Mouse (Mus musculus) limb, embryonic 15.5 days (tissue): ENCODE measurements around the gene Ctrb1. TPM values are rescaled to one million over a fixed set of nuclear protein-coding genes. Genes with fewer than 3 reads are reported as not detected.

Experiments
- ATAC-seq: fragments of 200-750 bp; cut with Nextera tagmentation; 2 replicates; pipeline ENCODE4 v1.8.0; 2017; ENCODE audit warnings: low read depth, moderate TSS enrichment; ENCODE audit not compliant: insufficient number of reproducible peaks, low FRiP score, low TSS enrichment
- H3K27ac ChIP-seq: fragments of 300-500 bp; sonication (generic); 2 replicates; pipeline ENCODE4 v1.5.1; 2015; ENCODE audit warnings: moderate library complexity, mild to moderate bottlenecking, inconsistent platforms
- H3K27me3 ChIP-seq: fragments of 300-500 bp; sonication (generic); 2 replicates; pipeline ENCODE4 v1.6.1; 2015; ENCODE audit warnings: inconsistent platforms
- H3K36me3 ChIP-seq: fragments of 300-500 bp; sonication (generic); 2 replicates; pipeline ENCODE4 v1.6.1; 2015; ENCODE audit warnings: inconsistent platforms
- H3K4me1 ChIP-seq: fragments of 300-500 bp; sonication (generic); 2 replicates; pipeline ENCODE4 v1.6.1; 2015; ENCODE audit warnings: inconsistent platforms
- H3K4me2 ChIP-seq: fragments of 300-500 bp; sonication (generic); 2 replicates; pipeline ENCODE4 v1.6.1; 2015; ENCODE audit warnings: mild to moderate bottlenecking, inconsistent platforms
- H3K4me3 ChIP-seq: fragments of 300-500 bp; sonication (generic); 2 replicates; pipeline ENCODE4 v1.5.1; 2015; ENCODE audit warnings: mild to moderate bottlenecking, inconsistent platforms
- H3K9ac ChIP-seq: fragments of 300-500 bp; sonication (generic); 2 replicates; pipeline ENCODE4 v1.6.1; 2015; ENCODE audit warnings: inconsistent platforms
- H3K9me3 ChIP-seq: fragments of 300-500 bp; sonication (generic); 2 replicates; pipeline ENCODE4 v1.6.1; 2016; ENCODE audit warnings: inconsistent platforms
- WGBS: fragments of 180-500 bp; shearing (Covaris S2); methylation state at CpG from one replicate; pipeline ENCODE4 v1.1.7; 2015; 5-methylcytosine and 5-hydroxymethylcytosine counted together
- polyA plus RNA-seq: library from polyadenylated mRNA; unstranded; fragments of >200 nt; fragmentation: Nextera tagmentation; extraction: Ambion mirVana; gene quantifications from 2 replicates; pipeline ENCODE4 v1.2.1, GENCODE M21; 2015

Gene Ctrb1
- polyA plus RNA-seq, result 0.28 and 1.6 TPM in 2 replicates

DNA sequence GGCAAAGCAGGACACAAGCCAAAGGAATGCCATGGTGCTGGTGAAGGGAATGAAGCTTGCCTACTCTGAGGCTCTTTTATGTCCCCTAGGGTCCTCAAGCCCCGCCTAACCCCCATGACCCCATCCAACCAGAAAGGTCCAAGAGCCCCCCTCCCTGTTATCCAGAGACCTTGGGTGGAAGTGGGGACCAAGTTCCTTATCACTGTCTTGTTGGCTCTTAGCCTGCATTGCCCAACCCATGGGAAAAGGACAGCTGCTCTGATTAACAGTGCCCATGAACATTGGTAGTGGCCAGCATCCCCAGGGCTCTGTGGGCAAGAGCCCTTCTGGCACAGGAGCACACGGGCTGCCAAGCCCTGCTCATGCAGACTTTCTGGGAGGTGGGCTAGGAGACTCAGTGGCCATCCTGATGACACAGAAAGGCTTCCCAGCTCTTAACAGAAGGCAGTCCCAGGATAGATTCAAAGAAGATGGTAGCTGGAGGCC lies at the start of gene Ctrb1:
Gene Ctrb1, minus strand, starts transcription at position 51 of the 486 bp plus-strand sequence.
- H3K4me2 ChIP-seq, result no peak within 1 kb of the TSS
- H3K4me1 ChIP-seq, result no peaks in the 10 kb centered on the region
- 74% methylated on average over 2 of the region's 2 CpGs for WGBS
- H3K9ac ChIP-seq, result no peak within 1 kb of the TSS
- no peak within 1 kb of the TSS for H3K4me3 ChIP-seq
- H3K27me3 ChIP-seq, result no peaks in the 10 kb centered on the region
- no peak within 1 kb of the TSS for H3K27ac ChIP-seq
- no peaks in the 10 kb centered on the region for H3K9me3 ChIP-seq
- no peaks in the 10 kb centered on the region for H3K36me3 ChIP-seq
- no peak for ATAC-seq

DNA sequence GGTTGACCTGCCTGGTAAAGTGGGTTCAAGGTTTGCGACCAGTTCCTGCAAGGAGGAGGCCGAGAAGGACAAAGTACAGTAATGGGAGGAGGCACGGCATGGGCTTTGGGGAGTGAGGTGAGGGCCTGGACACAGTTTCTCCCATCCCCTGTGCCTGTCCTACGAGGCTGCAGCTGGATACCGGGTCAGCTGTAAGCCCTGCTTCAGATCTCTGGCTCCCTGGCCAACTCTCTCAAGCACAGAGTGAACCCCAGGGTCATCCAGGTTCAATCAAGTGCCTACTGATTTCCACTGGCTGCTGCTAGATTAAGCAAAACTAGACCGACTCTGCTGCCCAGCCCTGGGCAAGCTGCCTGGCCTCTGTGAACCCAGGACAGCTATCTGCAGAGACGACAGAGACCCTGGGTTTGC lies 49.5 kb upstream of the Ctrb1 start:
- no peaks in the 10 kb centered on the region for H3K27me3 ChIP-seq
- H3K9me3 ChIP-seq, result no peaks in the 10 kb centered on the region
- no peak overlapping the region for H3K4me2 ChIP-seq
- peaks cover 2% of the 10 kb centered on the region; the same call in 1 of the 2 replicates for H3K36me3 ChIP-seq
- H3K4me1 ChIP-seq, result peaks cover 77% of the 10 kb centered on the region
- H3K4me3 ChIP-seq, result no peak overlapping the region
- no peak overlapping the region for H3K9ac ChIP-seq
- no peak for ATAC-seq
- H3K27ac ChIP-seq, result no peak overlapping the region
- 71% methylated on average over 7 of the region's 7 CpGs for WGBS

DNA sequence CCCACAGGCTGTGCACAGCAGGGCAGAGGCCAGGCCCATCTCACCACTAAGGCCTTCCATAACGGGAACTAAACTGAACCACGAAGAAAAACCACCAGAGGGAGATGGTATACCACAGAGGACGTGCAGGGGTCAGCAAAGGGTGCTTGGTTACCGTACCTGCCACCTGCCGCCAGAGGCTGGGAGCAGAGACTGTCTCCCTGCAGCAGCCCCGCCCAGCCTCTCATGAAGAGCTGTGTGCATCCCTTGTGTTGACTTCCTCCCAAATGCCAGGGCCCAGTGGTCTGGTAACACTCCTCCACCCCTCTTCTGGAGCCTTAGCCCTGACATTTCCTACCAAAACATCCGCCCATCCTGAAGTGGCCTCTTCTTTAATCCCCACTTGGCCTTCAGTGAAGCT lies 48.8 kb upstream of the Ctrb1 start:
- no peak overlapping the region for H3K4me2 ChIP-seq
- peaks cover 2% of the 10 kb centered on the region; the same call in 1 of the 2 replicates for H3K36me3 ChIP-seq
- H3K9ac ChIP-seq, result no peak overlapping the region
- 53% methylated on average over 7 of the region's 7 CpGs for WGBS
- no peaks in the 10 kb centered on the region for H3K9me3 ChIP-seq
- H3K4me1 ChIP-seq, result peaks cover 79% of the 10 kb centered on the region
- no peaks in the 10 kb centered on the region for H3K27me3 ChIP-seq
- H3K27ac ChIP-seq, result no peak overlapping the region
- ATAC-seq, result no peak
- H3K4me3 ChIP-seq, result no peak overlapping the region

DNA sequence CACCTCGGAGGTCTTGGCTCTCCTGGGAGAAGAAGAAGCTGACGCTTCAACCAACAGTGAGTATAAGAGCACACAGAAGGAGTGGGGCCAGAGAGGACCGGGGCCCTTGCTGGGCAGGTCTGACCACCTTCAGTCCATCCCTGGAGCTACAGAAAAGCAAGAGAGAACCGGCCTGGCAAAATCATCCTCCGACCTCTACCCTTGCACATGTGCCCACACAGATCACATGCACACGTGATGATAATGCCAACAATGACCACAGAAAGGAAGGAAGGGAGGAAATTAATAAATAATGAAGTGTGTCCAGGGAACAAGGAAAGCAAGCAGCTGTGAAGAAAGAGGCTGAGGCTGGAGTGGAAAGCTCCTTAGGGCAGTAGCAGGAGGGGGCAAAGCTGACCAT lies 48.1 kb upstream of the Ctrb1 start:
- H3K9ac ChIP-seq, result no peak overlapping the region
- no peaks in the 10 kb centered on the region for H3K9me3 ChIP-seq
- no peak overlapping the region for H3K4me2 ChIP-seq
- peaks cover 2% of the 10 kb centered on the region; the same call in 1 of the 2 replicates for H3K36me3 ChIP-seq
- WGBS, result 67% methylated on average over 6 of the region's 6 CpGs
- H3K27ac ChIP-seq, result no peak overlapping the region
- no peak overlapping the region for H3K4me3 ChIP-seq
- peaks cover 79% of the 10 kb centered on the region for H3K4me1 ChIP-seq
- ATAC-seq, result no peak
- no peaks in the 10 kb centered on the region for H3K27me3 ChIP-seq

DNA sequence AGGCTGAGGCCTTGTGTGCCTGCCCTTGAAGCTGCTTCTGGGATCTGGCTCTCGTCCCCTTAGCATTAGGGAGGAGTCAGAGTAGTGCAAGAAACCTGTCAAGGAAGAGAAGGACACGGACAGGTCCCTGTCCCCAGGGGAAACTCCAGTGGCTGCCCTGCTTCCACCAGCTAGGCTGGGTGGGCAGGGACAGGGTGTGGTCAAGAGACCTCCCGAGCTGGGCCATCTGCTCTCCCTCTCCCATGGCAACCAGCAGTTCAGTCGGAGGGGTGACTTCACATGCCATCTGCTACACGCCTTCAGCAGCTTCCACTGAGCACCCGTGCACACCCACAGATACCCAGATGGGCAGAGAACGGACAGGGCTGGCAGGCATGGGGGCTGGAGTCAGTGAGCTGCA lies 45.5 kb upstream of the Ctrb1 start:
- Histone ChIP-seq H3K4me2 (no peak overlapping the region), H3K36me3 (peaks cover 2% of the 10 kb centered on the region; the same call in 1 of the 2 replicates), H3K4me1 (peaks cover 79% of the 10 kb centered on the region), H3K27ac (peak overlapping the region; percentile 47), H3K4me3 (no peak overlapping the region), H3K27me3 (no peaks in the 10 kb centered on the region), H3K9ac (no peak overlapping the region), H3K9me3 (no peaks in the 10 kb centered on the region)
- WGBS, result 42% methylated on average over 7 of the region's 7 CpGs
- no peak for ATAC-seq

DNA sequence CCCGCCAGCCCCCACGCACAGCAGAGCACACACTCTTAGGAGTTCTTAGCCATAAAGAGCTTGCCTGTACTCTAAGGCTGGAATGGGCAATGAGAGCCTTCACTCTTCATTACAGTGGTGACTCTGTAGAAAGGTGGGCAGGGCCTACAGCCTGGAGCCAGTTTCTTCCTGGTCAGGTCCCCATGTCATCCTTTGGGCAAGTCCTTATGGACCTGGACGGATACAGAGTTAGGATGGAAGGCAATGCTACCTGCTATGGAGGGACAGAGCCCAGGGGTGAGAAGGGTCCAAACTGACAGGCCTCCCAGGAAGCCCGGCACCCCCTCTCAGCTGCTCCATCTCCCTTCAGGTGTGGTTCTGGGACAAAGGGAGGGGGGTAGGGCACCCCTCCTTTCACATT lies 45.0 kb upstream of the Ctrb1 start:
- H3K27ac ChIP-seq, result peak overlapping the region; percentile 47; the same call in 1 of the 2 replicates
- no peak for ATAC-seq
- no peak overlapping the region for H3K9ac ChIP-seq

DNA sequence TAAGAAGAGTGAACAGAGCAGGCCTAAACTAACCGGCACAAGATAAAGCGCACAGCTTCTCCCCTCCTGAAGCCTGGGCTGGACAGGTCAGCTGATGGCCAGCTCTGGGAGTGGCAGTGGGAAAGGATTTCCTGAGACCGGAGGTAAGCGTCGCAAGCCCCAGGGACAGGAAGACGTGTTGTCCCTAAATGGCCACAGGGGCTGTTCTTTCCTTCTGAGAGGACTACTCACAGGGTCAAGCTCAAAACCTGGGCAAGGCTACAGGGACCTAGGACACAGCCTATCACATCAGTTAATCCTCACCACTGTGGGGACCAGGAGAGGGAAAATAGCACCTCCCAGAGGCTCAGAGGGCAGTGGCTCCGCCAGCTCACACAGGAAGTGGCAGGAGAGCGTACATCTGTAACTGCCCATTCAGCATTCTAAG lies 44.5 kb upstream of the Ctrb1 start:
- Histone ChIP-seq H3K27me3 (no peaks in the 10 kb centered on the region), H3K9ac (no peak overlapping the region), H3K36me3 (no peaks in the 10 kb centered on the region; the same call in 1 of the 2 replicates), H3K9me3 (no peaks in the 10 kb centered on the region), H3K27ac (peak overlapping the region; percentile 19; the same call in 1 of the 2 replicates), H3K4me1 (peaks cover 80% of the 10 kb centered on the region), H3K4me3 (no peak overlapping the region), H3K4me2 (no peak overlapping the region)
- 58% methylated on average over 8 of the region's 8 CpGs for WGBS
- no peak for ATAC-seq

More for the DNA sequence above, 45.0 kb upstream of the Ctrb1 start:
- H3K27me3 ChIP-seq, result no peaks in the 10 kb centered on the region
- no peaks in the 10 kb centered on the region for H3K9me3 ChIP-seq
- peaks cover 79% of the 10 kb centered on the region for H3K4me1 ChIP-seq
- 71% methylated on average over 4 of the region's 4 CpGs for WGBS
- H3K4me3 ChIP-seq, result no peak overlapping the region
- no peaks in the 10 kb centered on the region; the same call in 1 of the 2 replicates for H3K36me3 ChIP-seq
- no peak overlapping the region for H3K4me2 ChIP-seq

DNA sequence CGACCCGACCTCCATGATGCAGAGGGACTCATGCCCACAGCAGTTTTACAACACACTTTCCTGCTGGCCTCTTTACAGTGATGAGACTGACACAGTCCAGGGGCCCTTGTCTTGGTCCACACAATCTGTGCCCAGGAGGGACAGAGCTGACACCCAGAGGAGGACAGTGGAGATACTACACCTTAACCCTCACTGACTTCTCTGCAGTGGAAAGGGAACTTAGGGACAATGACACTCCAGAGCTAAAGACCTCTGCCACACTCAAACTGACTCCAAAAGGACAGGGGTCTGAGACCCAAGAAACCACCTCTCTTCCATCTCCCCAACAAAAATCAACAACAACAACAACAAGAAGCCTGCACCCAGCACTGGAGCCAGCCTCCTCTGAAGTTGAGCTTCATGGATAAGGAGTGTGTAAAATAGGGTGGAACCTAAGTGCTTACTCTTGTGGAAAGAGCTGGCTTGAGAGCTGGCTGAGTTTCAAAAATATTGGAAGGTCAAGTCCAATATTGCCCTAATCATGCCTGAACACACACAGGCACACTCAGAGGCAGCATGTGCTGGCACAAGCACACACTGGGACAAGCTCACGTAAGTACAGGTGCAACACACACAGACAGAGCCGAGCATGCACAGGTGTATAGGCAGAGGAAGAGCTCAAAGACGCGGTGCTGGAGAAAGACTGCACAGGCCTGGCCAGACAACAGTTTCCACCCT lies 43.6 kb upstream of the Ctrb1 start:
- Histone ChIP-seq H3K4me2 (no peak overlapping the region), H3K4me1 (peaks cover 80% of the 10 kb centered on the region), H3K27ac (peak overlapping the region; percentile 19), H3K9me3 (no peaks in the 10 kb centered on the region), H3K36me3 (no peaks in the 10 kb centered on the region; the same call in 1 of the 2 replicates), H3K4me3 (no peak overlapping the region), H3K9ac (no peak overlapping the region), H3K27me3 (no peaks in the 10 kb centered on the region)
- ATAC-seq, result no peak
- WGBS, result 41% methylated on average over 6 of the region's 6 CpGs

DNA sequence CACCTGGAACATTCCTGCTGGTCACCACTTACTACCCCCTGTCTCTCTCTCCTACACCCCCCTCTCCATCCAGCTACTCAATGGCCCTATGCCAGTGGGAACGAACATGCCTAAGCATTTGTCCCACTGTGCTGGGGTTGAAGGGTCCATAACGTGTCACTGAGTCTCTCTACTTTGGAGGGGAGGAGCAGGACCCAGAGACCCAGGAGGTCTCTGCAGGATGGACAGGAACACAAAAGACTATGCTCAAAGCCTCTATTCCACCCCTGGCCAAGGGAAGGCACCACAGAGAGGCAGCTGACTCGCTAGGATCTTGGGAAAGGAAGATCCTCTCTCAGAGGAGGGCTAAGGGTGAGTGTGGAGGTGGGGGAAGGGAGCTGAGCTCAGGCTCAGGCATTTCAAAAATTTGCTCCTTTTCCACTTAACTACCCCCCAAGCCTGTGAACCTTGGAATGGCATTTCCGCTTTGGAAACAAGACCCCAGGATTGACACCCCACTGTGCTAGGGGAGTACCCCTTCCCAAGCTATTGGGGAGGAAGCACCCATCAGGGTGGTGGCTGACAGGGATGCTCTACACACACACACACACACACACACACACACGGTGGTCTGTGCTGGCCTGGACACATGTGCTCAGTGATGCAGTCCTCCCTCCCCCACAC lies 42.9 kb upstream of the Ctrb1 start:
- H3K27ac ChIP-seq, result peak overlapping the region; percentile 87
- WGBS, result 9% methylated on average over 5 of the region's 5 CpGs
- H3K4me2 ChIP-seq, result no peak overlapping the region
- no peaks in the 10 kb centered on the region for H3K27me3 ChIP-seq
- H3K36me3 ChIP-seq, result no peaks in the 10 kb centered on the region; the same call in 1 of the 2 replicates
- no peaks in the 10 kb centered on the region for H3K9me3 ChIP-seq
- H3K4me3 ChIP-seq, result no peak overlapping the region
- no peak overlapping the region for H3K9ac ChIP-seq
- peaks cover 77% of the 10 kb centered on the region for H3K4me1 ChIP-seq
- no peak for ATAC-seq

DNA sequence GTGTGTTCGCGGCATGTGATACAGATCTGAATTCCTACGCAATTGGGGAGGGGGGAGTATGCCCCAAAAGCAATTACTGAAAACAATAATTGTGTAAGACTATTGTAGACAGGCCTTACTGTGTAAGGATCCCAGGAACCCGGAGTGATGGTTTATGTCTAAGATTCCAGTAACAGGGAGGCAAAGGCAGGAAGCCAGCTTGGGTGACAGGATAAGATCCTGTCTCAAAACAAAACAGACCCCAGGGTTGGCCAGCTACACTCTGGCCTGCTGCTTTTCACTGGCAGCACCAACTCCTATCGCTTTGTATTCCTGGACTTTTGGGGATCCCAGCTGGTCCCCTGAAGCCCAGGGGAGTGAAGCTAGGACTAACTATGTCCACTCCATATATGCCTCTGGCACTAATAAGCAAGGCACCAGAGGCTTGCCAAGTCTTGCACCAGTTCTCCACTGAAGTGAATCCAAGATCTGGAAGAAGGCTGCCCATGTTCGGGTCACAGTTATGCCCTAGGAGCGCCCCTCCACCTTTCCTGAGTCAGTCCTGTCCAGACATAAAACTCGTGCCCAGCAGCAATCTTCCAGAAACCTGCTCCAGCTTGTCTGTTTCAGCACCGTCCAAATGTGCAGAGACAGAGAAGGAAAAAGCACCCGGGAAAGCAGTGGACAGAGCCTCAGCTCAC lies 41.7 kb upstream of the Ctrb1 start:
- H3K36me3 ChIP-seq, result no peaks in the 10 kb centered on the region; the same call in 1 of the 2 replicates
- peak overlapping the region; percentile 75 for H3K4me2 ChIP-seq
- peak overlapping the region; percentile 77 for H3K4me3 ChIP-seq
- H3K27me3 ChIP-seq, result no peaks in the 10 kb centered on the region
- H3K27ac ChIP-seq, result peak overlapping the region; percentile 87
- no peak overlapping the region for H3K9ac ChIP-seq
- no peak for ATAC-seq
- no peaks in the 10 kb centered on the region for H3K9me3 ChIP-seq
- peaks cover 86% of the 10 kb centered on the region for H3K4me1 ChIP-seq
- WGBS, result 17% methylated on average over 10 of the region's 10 CpGs

DNA sequence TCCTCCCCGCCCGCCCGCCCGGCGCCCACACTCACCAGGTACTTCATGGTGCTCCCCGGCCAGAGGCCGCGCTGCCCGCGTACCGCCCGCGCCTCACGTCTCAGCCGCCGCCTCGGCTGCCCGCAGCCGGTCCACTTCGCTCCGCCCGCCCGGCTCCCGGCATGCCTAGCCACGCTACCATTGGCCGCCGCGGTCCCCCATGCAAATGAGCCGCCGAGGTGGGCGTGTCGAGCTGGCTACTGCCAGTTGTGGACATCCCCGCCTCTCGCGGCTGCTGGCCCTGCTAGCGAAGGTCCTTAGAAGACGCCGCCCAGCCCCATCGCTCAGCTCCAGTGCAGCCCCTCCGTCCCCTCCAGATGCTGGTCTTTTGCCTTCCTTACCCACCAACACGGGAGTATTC lies 41.2 kb upstream of the Ctrb1 start:
- H3K4me3 ChIP-seq, result peak overlapping the region; percentile 77
- peak overlapping the region; percentile 75 for H3K4me2 ChIP-seq
- peak overlapping the region; percentile 76 for H3K9ac ChIP-seq
- H3K27ac ChIP-seq, result peak overlapping the region; percentile 87
- H3K36me3 ChIP-seq, result no peaks in the 10 kb centered on the region
- H3K27me3 ChIP-seq, result no peaks in the 10 kb centered on the region
- no peaks in the 10 kb centered on the region for H3K9me3 ChIP-seq
- under 1% methylated on average over 28 of the region's 41 CpGs for WGBS
- H3K4me1 ChIP-seq, result peaks cover 88% of the 10 kb centered on the region
- peak; percentile 85 for ATAC-seq
